Mouse (Mus musculus): ENCODE data around the gene 4430402I18Rik. TPM values are rescaled to one million over a fixed set of nuclear protein-coding genes. Genes with fewer than 3 reads are reported as not detected.

4430402I18Rik gene
- polyA plus RNA-seq, 2 experiments, result 1.5 to 3.1 TPM

GRCm38 (mm10) chr19:28850510-28850909 lies 117.1 kb downstream of the 4430402I18Rik start:
- no peak overlapping the region for H3K27ac ChIP-seq
- ATAC-seq (ENCODE audit: insufficient read depth) (no peak), DNase-seq (ENCODE audit: low read depth in 3 of 3, low spot score in 3 of 3) (no peak)
- 67% methylated on average over 3 of the region's 3 CpGs for WGBS (ENCODE audit: insufficient replicate concordance)
- no peak overlapping the region for H3K4me2 ChIP-seq (ENCODE audit: low read depth)
- H3K9ac ChIP-seq (replicated peaks), result no peak overlapping the region
- H3K4me1 ChIP-seq (replicated peaks; ENCODE audit: control insufficient read depth in 2 of 2, insufficient read depth in 2 of 2, low read length in 1 of 2), result no peaks in the 10 kb centered on the region
- TF ChIP-seq EP300 (IDR thresholded peaks at IDR 0.05; ENCODE audit: low read depth) (no peak), CTCF (IDR thresholded peaks at IDR 0.05; ENCODE audit: low read depth) (no peak)
- H3K9me3 ChIP-seq (ENCODE audit: control insufficient read depth, low read length), result no peaks in the 10 kb centered on the region
- H3K4me3 ChIP-seq (ENCODE audit: insufficient read depth in 1 of 2, low read depth in 2 of 2, low read length in 2 of 2), result no peak overlapping the region
- H3K36me3 ChIP-seq (replicated peaks; ENCODE audit: control insufficient read depth, insufficient read depth, low read depth), result no peaks in the 10 kb centered on the region
- H3K27me3 ChIP-seq (ENCODE audit: control insufficient read depth, insufficient read depth, low read length), result no peaks in the 10 kb centered on the region

GRCm38 (mm10) chr19:28844946-28845710 lies 122.5 kb downstream of the 4430402I18Rik start:
- no peak overlapping the region for H3K4me2 ChIP-seq (ENCODE audit: low read depth)
- no peak overlapping the region for H3K9ac ChIP-seq (replicated peaks)
- H3K27me3 ChIP-seq (ENCODE audit: control insufficient read depth, insufficient read depth, low read length), result no peaks in the 10 kb centered on the region
- no peak for TF ChIP-seq EP300 (IDR thresholded peaks at IDR 0.05; ENCODE audit: low read depth)
- no peak for TF ChIP-seq CTCF (IDR thresholded peaks at IDR 0.05; ENCODE audit: low read depth)
- 52% methylated on average over 8 of the region's 8 CpGs for WGBS (ENCODE audit: insufficient replicate concordance)
- ATAC-seq (ENCODE audit: insufficient read depth) (no peak), DNase-seq (ENCODE audit: low read depth in 3 of 3, low spot score in 3 of 3) (no peak)
- H3K27ac ChIP-seq, result no peak overlapping the region
- no peak overlapping the region for H3K4me3 ChIP-seq (ENCODE audit: insufficient read depth in 1 of 2, low read depth in 2 of 2, low read length in 2 of 2)
- no peaks in the 10 kb centered on the region for H3K36me3 ChIP-seq (replicated peaks; ENCODE audit: control insufficient read depth, insufficient read depth, low read depth)
- no peaks in the 10 kb centered on the region for H3K9me3 ChIP-seq (ENCODE audit: control insufficient read depth, low read length)
- H3K4me1 ChIP-seq (replicated peaks; ENCODE audit: control insufficient read depth in 2 of 2, insufficient read depth in 2 of 2, low read length in 1 of 2), result no peaks in the 10 kb centered on the region

Other genes starting within 250 kb of the 4430402I18Rik start
- 0.04 TPM in 1 of 2 replicates, not detected in the other for gene Slc1a1, start 132.8 kb downstream of the 4430402I18Rik start, polyA plus RNA-seq (2012; rRNA removed)
- gene Slc1a1, start 132.8 kb downstream of the 4430402I18Rik start, polyA plus RNA-seq (2014; fragmentation: Nextera tagmentation; extraction: Ambion mirVana), result not detected in 2 replicates
- 1.3 and 1.5 TPM in 2 replicates for gene Plpp6, start 3.8 kb downstream of the 4430402I18Rik start, polyA plus RNA-seq (2012; rRNA removed)
- gene Plpp6, start 3.8 kb downstream of the 4430402I18Rik start, polyA plus RNA-seq (2014; fragmentation: Nextera tagmentation; extraction: Ambion mirVana), result 2.0 and 3.5 TPM in 2 replicates
- gene Cdc37l1, start 22.6 kb upstream of the 4430402I18Rik start, polyA plus RNA-seq (2012; rRNA removed), result 5.8 and 8.3 TPM in 2 replicates
- gene Cdc37l1, start 22.6 kb upstream of the 4430402I18Rik start, polyA plus RNA-seq (2014; fragmentation: Nextera tagmentation; extraction: Ambion mirVana), result 8.0 and 8.7 TPM in 2 replicates
- 12.0 and 16.3 TPM in 2 replicates for gene Ak3, start 80.2 kb upstream of the 4430402I18Rik start, polyA plus RNA-seq (2012; rRNA removed)
- 41.5 and 44.0 TPM in 2 replicates for gene Ak3, start 80.2 kb upstream of the 4430402I18Rik start, polyA plus RNA-seq (2014; fragmentation: Nextera tagmentation; extraction: Ambion mirVana)
- gene Rcl1, start 133.6 kb upstream of the 4430402I18Rik start, polyA plus RNA-seq (2012; rRNA removed), result 22.3 and 31.4 TPM in 2 replicates
- gene Rcl1, start 133.6 kb upstream of the 4430402I18Rik start, polyA plus RNA-seq (2014; fragmentation: Nextera tagmentation; extraction: Ambion mirVana), result 52.1 and 54.8 TPM in 2 replicates

Data from liver, embryonic 14.5 days (tissue).